Mouse (Mus musculus): ENCODE data around the gene Fam20c.

The Fam20c gene

GRCm38 (mm10) chr5:138754303-138755120, at the start of gene Fam20c:
TSS of gene Fam20c (plus strand) at chr5:138754514.
- DNase-seq (ENCODE audit: low read depth in 1 of 2, low spot score in 2 of 2) = peak; percentile 23 to 62

GRCm38 (mm10) chr5:138707367-138707766, 46.9 kb upstream of the Fam20c start:
- DNase-seq (ENCODE audit: low read depth in 1 of 2, low spot score in 2 of 2) = no peak

DNA sequence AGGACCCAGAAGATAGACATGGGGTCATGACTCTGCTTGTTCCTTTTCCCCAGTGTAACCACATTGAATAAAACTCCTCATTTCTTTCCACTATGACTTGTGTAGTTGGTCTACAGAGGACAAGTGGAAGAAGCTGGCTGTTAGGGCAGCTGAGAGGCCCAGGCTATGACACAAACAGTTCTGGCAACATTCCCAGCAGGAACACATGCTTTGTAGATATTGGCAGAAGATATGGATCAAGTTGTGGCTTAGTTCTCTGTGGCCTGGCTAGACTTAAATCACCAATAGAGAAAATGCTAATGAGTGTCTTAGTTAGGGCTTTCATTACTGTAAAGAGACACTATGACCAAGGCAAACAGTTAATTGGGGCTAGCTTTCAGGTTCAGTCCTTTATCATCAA, 45.7 kb upstream of the Fam20c start:
- no peak for DNase-seq (ENCODE audit: low read depth in 1 of 2, low spot score in 2 of 2)

DNA sequence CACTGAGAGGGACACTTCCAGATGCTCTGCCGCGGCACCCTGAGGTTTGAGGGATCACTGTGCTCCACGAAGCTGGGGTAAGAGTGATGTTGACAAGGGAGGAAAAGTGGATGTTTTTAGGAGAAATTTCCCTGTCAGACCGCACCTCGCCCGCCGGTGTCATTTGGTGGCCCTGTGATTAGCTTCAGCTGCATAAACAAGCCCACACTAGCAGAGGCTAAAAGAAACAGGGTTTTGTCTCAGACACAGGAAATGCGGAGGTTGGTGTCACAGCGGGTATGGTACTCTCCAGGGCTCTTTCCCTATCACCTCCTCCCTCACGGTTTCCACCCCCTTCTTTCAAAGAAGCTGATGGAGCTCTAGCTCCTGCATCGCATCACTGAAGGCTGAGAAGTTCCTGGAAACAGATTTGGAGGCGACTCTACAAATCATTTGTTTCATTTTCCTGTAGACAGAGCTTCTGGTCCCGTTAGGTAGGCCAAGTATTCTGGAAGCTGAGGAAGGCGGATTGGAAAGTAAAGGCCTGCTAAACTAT, 38.7 kb upstream of the Fam20c start:
- no peak for DNase-seq (ENCODE audit: low read depth in 1 of 2, low spot score in 2 of 2)

DNA sequence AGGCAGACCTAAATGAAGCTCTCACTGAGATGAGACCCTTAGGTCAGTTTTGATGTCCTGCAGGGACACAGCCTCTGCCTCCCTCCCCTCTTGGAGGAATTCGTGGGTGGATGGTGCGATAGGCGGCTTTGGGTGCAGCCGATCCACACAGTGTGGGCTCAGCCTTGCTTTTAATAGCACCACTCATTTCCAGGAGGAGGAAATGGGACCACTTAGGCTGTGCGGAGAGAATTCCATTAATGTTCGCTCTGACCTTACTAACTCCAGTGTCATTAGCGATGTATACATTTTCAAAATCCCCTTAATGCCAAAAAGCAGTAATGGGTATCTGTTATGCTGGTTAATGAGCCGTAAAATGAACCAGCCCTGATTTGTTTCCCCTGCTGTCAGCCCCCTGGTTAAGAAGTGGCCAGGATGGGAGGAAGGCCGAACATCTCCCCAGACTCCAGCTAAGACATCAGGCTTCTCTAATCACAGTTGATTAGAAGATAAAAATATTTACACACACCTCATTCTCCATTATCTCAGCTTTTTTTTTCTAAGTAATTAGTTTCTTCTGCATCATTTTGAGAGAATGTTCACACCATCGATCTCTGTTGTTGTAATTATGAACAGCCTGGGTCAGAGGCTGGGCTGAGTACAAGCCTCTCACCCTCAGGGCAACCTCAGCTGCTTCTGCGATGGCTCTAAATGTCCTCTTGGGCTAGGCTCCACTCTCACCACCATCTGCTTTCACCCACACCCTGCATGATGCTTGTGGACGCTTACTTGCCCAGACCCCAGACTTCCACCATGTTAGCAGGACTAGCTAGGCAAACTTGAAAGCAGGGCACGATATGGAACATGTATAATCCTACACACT, 33.8 kb upstream of the Fam20c start:
- DNase-seq (ENCODE audit: low read depth in 1 of 2, low spot score in 2 of 2) = no peak

- DNase-seq (ENCODE audit: low read depth in 1 of 2, low spot score in 2 of 2) = no peak
Observed at GRCm38 (mm10) chr5:138724417-138724816, 29.9 kb upstream of the Fam20c start.

- DNase-seq (ENCODE audit: low read depth in 1 of 2, low spot score in 2 of 2) = no peak
Observed at GRCm38 (mm10) chr5:138725151-138725550, 29.2 kb upstream of the Fam20c start.

GRCm38 (mm10) chr5:138730863-138731262, 23.5 kb upstream of the Fam20c start:
- peak; percentile 52 for DNase-seq (ENCODE audit: low read depth in 1 of 2, low spot score in 2 of 2)

GRCm38 (mm10) chr5:138733317-138733899, 20.9 kb upstream of the Fam20c start:
- no peak for DNase-seq (ENCODE audit: low read depth in 1 of 2, low spot score in 2 of 2)

DNA sequence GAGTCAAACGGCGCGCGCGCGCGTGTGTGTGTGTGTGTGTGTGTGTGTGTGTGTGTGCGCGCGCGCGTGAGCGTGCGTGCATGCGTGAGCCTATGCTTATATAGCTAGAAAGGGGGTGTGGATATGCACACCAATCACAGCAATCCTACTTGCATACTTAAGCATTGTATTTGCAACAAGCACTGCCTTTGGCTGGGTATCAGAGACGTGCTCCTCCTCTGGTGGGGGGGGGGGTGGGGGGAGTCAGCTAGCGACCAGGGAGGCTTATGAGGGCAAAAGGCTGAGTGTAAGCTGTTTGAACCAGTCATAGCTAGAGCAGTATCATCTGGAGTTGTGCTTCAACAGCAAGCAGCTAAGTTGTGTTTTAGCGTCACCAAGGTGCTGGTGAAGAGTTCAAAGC, 20.3 kb upstream of the Fam20c start:
- DNase-seq (ENCODE audit: low read depth in 1 of 2, low spot score in 2 of 2) = no peak

GRCm38 (mm10) chr5:138735201-138735757, 19.0 kb upstream of the Fam20c start:
- no peak for DNase-seq (ENCODE audit: low read depth in 1 of 2, low spot score in 2 of 2)

GRCm38 (mm10) chr5:138740150-138740549, 14.2 kb upstream of the Fam20c start:
- no peak for DNase-seq (ENCODE audit: low read depth in 1 of 2, low spot score in 2 of 2)

GRCm38 (mm10) chr5:138741516-138741915, 12.8 kb upstream of the Fam20c start:
- DNase-seq (ENCODE audit: low read depth in 1 of 2, low spot score in 2 of 2) = no peak

- no peak for DNase-seq (ENCODE audit: low read depth in 1 of 2, low spot score in 2 of 2)
Observed at GRCm38 (mm10) chr5:138742281-138742680, 12.0 kb upstream of the Fam20c start.

DNA sequence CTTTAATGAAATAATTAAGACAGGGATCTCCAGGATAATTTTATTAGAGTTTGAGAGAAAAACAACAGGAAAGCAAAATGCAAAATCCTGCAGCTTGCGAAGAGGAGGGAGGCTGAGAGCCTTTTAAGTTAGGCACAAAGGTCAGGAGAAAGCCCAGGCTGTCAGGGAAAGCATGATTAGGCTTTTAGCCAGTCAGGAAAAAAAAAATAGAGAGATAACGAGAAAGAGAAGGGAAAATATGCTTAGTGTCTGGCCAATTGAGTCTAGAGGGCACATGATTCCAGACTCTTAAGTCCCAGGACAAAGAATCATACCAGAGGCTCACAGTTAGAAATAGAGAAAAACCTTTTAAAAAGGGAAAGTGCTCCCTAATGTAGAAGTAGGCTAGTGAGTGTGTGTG, 10.7 kb upstream of the Fam20c start:
- DNase-seq (ENCODE audit: low read depth in 1 of 2, low spot score in 2 of 2) = no peak

DNA sequence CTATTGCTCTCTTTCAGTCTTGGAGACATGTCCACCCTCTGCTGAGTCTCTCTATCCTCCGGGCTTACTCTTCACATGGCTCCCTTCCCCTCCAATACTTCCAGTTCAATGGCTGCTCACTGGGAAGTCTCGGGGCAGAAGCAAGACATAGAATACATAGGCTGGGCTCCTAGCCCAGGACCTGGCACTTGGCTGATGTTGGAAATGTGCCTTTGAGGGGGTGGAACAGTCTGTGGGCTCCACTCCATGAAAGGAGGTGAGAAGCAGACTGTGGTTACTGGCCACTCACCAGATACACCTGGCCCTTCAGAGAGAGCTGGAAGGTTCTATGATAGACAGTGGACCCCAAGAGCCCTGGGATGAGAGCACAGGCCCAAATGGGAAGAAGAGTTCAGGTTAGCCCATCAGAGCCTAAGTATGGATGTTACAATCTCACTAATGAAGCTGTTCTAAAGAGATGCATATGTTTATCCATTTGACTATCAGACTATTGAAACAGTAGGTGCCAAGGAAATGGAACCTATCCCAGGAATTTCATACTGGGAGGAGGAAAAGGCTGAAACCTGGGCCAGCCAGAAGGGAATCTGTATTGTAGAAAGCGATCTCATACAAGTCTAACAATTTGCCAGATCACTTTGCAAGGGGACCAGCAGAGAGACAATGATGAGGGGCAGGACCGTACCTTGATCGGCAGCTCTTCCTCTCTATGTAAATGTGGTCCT, 8.8 kb upstream of the Fam20c start:
- DNase-seq (ENCODE audit: low read depth in 1 of 2, low spot score in 2 of 2) = no peak

- DNase-seq (ENCODE audit: low read depth in 1 of 2, low spot score in 2 of 2) = no peak
Observed at GRCm38 (mm10) chr5:138753269-138753668, 1.0 kb upstream of the Fam20c start.

DNA sequence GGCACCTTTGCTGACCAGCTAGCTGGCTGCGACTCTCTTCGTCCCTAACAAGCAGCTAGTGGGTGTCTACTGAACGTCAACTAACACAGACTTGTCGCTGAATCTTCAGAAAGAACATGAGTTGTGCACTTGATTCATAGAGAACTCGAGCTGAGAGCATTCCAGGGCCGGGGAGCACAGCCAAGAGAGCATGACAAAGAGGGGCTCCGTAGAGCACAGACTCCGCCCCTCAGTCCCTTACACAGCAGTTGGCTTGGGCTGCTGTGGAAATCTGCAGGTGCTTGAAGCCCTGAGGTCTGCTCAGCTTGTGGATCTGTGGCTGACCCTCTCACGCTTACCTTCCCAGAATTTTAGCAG, 390 bp upstream of the Fam20c start:
- DNase-seq (ENCODE audit: low read depth in 1 of 2, low spot score in 2 of 2) = no peak

GRCm38 (mm10) chr5:138755121-138755452, 773 bp downstream of the Fam20c start:
- no peak for DNase-seq (ENCODE audit: low read depth in 1 of 2, low spot score in 2 of 2)

GRCm38 (mm10) chr5:138755453-138756301, 1.4 kb downstream of the Fam20c start:
- no peak for DNase-seq (ENCODE audit: low read depth in 1 of 2, low spot score in 2 of 2)

All from monocyte, adult 2 months (primary cell).